Mouse (Mus musculus): ENCODE measurements around the gene Hoxd9. TPM values are rescaled to one million over a fixed set of nuclear protein-coding genes. Genes with fewer than 3 reads are reported as not detected.

The Hoxd9 gene
- total and polyA plus RNA-seq, 3 experiments, result not detected

GRCm38 (mm10) chr2:74663291-74663925, 34.1 kb upstream of the Hoxd9 start:
- Histone ChIP-seq H3K4me3 (replicated peaks in 1 of 3; ENCODE audit: low read depth in 2 of 3, low read length in 2 of 3, poor library complexity in 1 of 3) (peak overlapping the region; percentile 23 to 33 (median 32)), H3K27me3 (replicated peaks) (no peaks in the 10 kb centered on the region)

GRCm38 (mm10) chr2:74666411-74666810, 31.1 kb upstream of the Hoxd9 start:
- no peaks in the 10 kb centered on the region for H3K36me3 ChIP-seq (replicated peaks in 1 of 2; ENCODE audit: control insufficient read depth in 1 of 2, insufficient read depth in 1 of 2, low read length in 1 of 2)
- no peaks in the 10 kb centered on the region for H3K79me2 ChIP-seq (replicated peaks; ENCODE audit: control insufficient read depth, extremely low read depth, insufficient read depth, poor library complexity, severe bottlenecking)
- dilution Hi-C loops (cut with MboI; ENCODE audit: extremely low pct_ligation_motif_present, extremely low pct_unique_long_range_greater_than_20kb, low sequenced_read_pairs), result no loop called here
- H3K27ac ChIP-seq (ENCODE audit: insufficient read depth, low read depth), result no peak overlapping the region
- no peaks in the 10 kb centered on the region for H3K27me3 ChIP-seq (replicated peaks)
- H3K4me2 ChIP-seq (ENCODE audit: insufficient read depth, low read depth, poor library complexity, severe bottlenecking), result no peak overlapping the region
- no peak for TF ChIP-seq MAFK (IDR thresholded peaks at IDR 0.05; ENCODE audit: insufficient replicate concordance, low read length)
- TF ChIP-seq MXI1 (IDR thresholded peaks at IDR 0.05; ENCODE audit: low read depth, low read length), result no peak
- no peak for TF ChIP-seq ZKSCAN1 (IDR thresholded peaks at IDR 0.05; ENCODE audit: borderline replicate concordance, low read depth, low read length)
- TF ChIP-seq RAD21 (IDR thresholded peaks at IDR 0.05; ENCODE audit: low read depth, low read length), result no peak
- no peak for TF ChIP-seq ELF1 (IDR thresholded peaks at IDR 0.05; ENCODE audit: low read depth, low read length)
- no peak for TF ChIP-seq KAT2A (IDR thresholded peaks at IDR 0.05; ENCODE audit: insufficient replicate concordance, low read length)
- TF ChIP-seq RCOR1 (conservative IDR thresholded peaks at IDR 0.05; ENCODE audit: low read depth, low read length), result no peak
- no peak for TF ChIP-seq CHD1 (IDR thresholded peaks at IDR 0.05; ENCODE audit: low read depth, low read length)
- TF ChIP-seq IRF4 (IDR thresholded peaks at IDR 0.05; ENCODE audit: low read depth, low read length), result no peak
- no peak for TF ChIP-seq UBTF (IDR thresholded peaks at IDR 0.05; ENCODE audit: low read depth, low read length)
- TF ChIP-seq JUN (IDR thresholded peaks at IDR 0.05; ENCODE audit: insufficient read depth, low read depth, low read length), result no peak
- no peak for TF ChIP-seq BHLHE40 (IDR thresholded peaks at IDR 0.05; ENCODE audit: low read depth, low read length)
- TF ChIP-seq E2F4 (IDR thresholded peaks at IDR 0.05; ENCODE audit: insufficient replicate concordance, low read depth, low read length), result no peak
- no peak overlapping the region for H3K9ac ChIP-seq (ENCODE audit: insufficient read depth, low read depth)
- peaks cover 11% of the 10 kb centered on the region for H3K9me3 ChIP-seq (replicated peaks; ENCODE audit: low read length)
- in situ Hi-C loops (cut with MboI; ENCODE audit: low pct_ligation_motif_present, low pct_unique_long_range_greater_than_20kb, low sequenced_read_pairs), result loop anchor here (10.0 to 25.0 kb wide), 3 partner anchors 372 to 1079 kb away; partner anchors contain the start of gene Chrna1
- peaks cover 0 to 5% of the 10 kb centered on the region in 2 experiments; a peak in 2 of 4 replicates for H3K4me1 ChIP-seq (ENCODE audit: control insufficient read depth in 1 of 2, insufficient read depth in 2 of 2)
- DNase-seq (ENCODE audit: extremely low read depth), result no peak
- no peak overlapping the region for H3K4me3 ChIP-seq (replicated peaks in 1 of 3; ENCODE audit: low read depth in 2 of 3, low read length in 2 of 3, poor library complexity in 1 of 3)

More at GRCm38 (mm10) chr2:74663291-74663925, 34.1 kb upstream of the Hoxd9 start:
- peak; percentile 52 for DNase-seq (ENCODE audit: extremely low read depth)
- Histone ChIP-seq H3K9ac (ENCODE audit: insufficient read depth, low read depth) (0 out of 2 replicates have a peak overlapping the region, but pooled peaks have one; percentile 9), H3K36me3 (replicated peaks in 1 of 2; ENCODE audit: control insufficient read depth in 1 of 2, insufficient read depth in 1 of 2, low read length in 1 of 2) (no peaks in the 10 kb centered on the region), H3K4me1 (ENCODE audit: control insufficient read depth in 1 of 2, insufficient read depth in 2 of 2) (peaks cover 0 to 5% of the 10 kb centered on the region in 2 experiments; a peak in 2 of 4 replicates), H3K4me2 (ENCODE audit: insufficient read depth, low read depth, poor library complexity, severe bottlenecking) (peak overlapping the region; percentile 90), H3K27ac (ENCODE audit: insufficient read depth, low read depth) (no peak overlapping the region), H3K79me2 (replicated peaks; ENCODE audit: control insufficient read depth, extremely low read depth, insufficient read depth, poor library complexity, severe bottlenecking) (no peaks in the 10 kb centered on the region), H3K9me3 (replicated peaks; ENCODE audit: low read length) (peaks cover 22% of the 10 kb centered on the region)
- no peak for TF ChIP-seq BHLHE40 (IDR thresholded peaks at IDR 0.05; ENCODE audit: low read depth, low read length)
- no peak for TF ChIP-seq MAX (IDR thresholded peaks at IDR 0.05; ENCODE audit: low read length)
- TF ChIP-seq ZC3H11A (IDR thresholded peaks at IDR 0.05; ENCODE audit: low read depth, low read length), result 0 out of 2 replicates have a peak, but pooled peaks have one; percentile 9
- peak; percentile 42 to 80 for TF ChIP-seq CTCF (conservative IDR thresholded peaks at IDR 0.05 in 1 of 2, IDR thresholded peaks at IDR 0.05 in 1 of 2; ENCODE audit: low read depth in 2 of 2, low read length in 2 of 2)
- TF ChIP-seq ZNF384 (IDR thresholded peaks at IDR 0.05; ENCODE audit: low read depth, low read length), result no peak
- no peak for TF ChIP-seq EP300 (IDR thresholded peaks at IDR 0.05; ENCODE audit: low read length)
- TF ChIP-seq SMC3 (IDR thresholded peaks at IDR 0.05; ENCODE audit: low read depth, low read length), result peak; percentile 72
- TF ChIP-seq CHD2 (IDR thresholded peaks at IDR 0.05; ENCODE audit: low read length), result no peak
- TF ChIP-seq RAD21 (IDR thresholded peaks at IDR 0.05; ENCODE audit: low read depth, low read length), result peak; percentile 82
- no peak for TF ChIP-seq E2F4 (IDR thresholded peaks at IDR 0.05; ENCODE audit: insufficient replicate concordance, low read depth, low read length)
- dilution Hi-C loops (cut with MboI; ENCODE audit: extremely low pct_ligation_motif_present, extremely low pct_unique_long_range_greater_than_20kb, low sequenced_read_pairs) (no loop called here), in situ Hi-C loops (cut with MboI; ENCODE audit: low pct_ligation_motif_present, low pct_unique_long_range_greater_than_20kb, low sequenced_read_pairs) (loop anchor here (10.0 to 25.0 kb wide), 3 partner anchors 369 to 1076 kb away; partner anchors contain the start of gene Chrna1)

Measured in CH12.LX (cell line).